Mouse (Mus musculus) midbrain, embryonic 13.5 days (tissue): ENCODE data around the gene Ccp110. TPM values are rescaled to one million over a fixed set of nuclear protein-coding genes. Genes with fewer than 3 reads are reported as not detected.
A peak's percentile ranks its signal among the peaks of the same experiment; 100 is the strongest.

Source experiments
- ATAC-seq: fragments of 200-750 bp; cut with Nextera tagmentation; 2 replicates; pipeline ENCODE4 v1.8.0; 2017; ENCODE audit warnings: mild to moderate bottlenecking, moderate TSS enrichment, moderate library complexity
- H3K27ac ChIP-seq: fragments of 300-500 bp; sonication (generic); 2 replicates; pipeline ENCODE4 v1.5.1; 2015; ENCODE audit warnings: inconsistent platforms, mild to moderate bottlenecking, moderate library complexity
- H3K27me3 ChIP-seq: fragments of 300-500 bp; sonication (generic); 2 replicates; pipeline ENCODE4 v1.6.1; 2015; ENCODE audit warnings: mild to moderate bottlenecking, inconsistent platforms
- H3K36me3 ChIP-seq: fragments of 300-500 bp; sonication (generic); 2 replicates; pipeline ENCODE4 v1.6.1; 2015; ENCODE audit warnings: mild to moderate bottlenecking, inconsistent platforms
- H3K4me1 ChIP-seq: fragments of 300-500 bp; sonication (generic); replicated peaks from 2 replicates; pipeline ENCODE4 v1.6.1; 2015; ENCODE audit warnings: inconsistent platforms
- H3K4me2 ChIP-seq: fragments of 300-500 bp; sonication (generic); replicated peaks from 2 replicates; pipeline ENCODE4 v1.6.1; 2015; ENCODE audit warnings: moderate library complexity, mild to moderate bottlenecking, inconsistent platforms
- H3K4me3 ChIP-seq: fragments of 300-500 bp; sonication (generic); replicated peaks from 2 replicates; pipeline ENCODE4 v1.5.1; 2015; ENCODE audit warnings: mild to moderate bottlenecking, inconsistent platforms
- H3K9ac ChIP-seq: fragments of 300-500 bp; sonication (generic); replicated peaks from 2 replicates; pipeline ENCODE4 v1.6.1; 2015; ENCODE audit warnings: mild to moderate bottlenecking, inconsistent platforms
- H3K9me3 ChIP-seq: fragments of 300-500 bp; sonication (generic); 2 replicates; pipeline ENCODE4 v1.6.1; 2016; ENCODE audit warnings: mild to moderate bottlenecking, inconsistent platforms
- WGBS: fragments of 180-500 bp; shearing (Covaris S2); methylation state at CpG from one replicate; pipeline ENCODE4 v1.1.7; 2015; 5-methylcytosine and 5-hydroxymethylcytosine counted together
- polyA plus RNA-seq: library from polyadenylated mRNA; unstranded; fragments of >200 nt; fragmentation: Nextera tagmentation; extraction: Ambion mirVana; gene quantifications from 2 replicates; pipeline ENCODE4 v1.2.1, GENCODE M21; 2015

Gene Ccp110
- polyA plus RNA-seq, 1 experiment from 2014 or later, result 37.4 TPM

DNA sequence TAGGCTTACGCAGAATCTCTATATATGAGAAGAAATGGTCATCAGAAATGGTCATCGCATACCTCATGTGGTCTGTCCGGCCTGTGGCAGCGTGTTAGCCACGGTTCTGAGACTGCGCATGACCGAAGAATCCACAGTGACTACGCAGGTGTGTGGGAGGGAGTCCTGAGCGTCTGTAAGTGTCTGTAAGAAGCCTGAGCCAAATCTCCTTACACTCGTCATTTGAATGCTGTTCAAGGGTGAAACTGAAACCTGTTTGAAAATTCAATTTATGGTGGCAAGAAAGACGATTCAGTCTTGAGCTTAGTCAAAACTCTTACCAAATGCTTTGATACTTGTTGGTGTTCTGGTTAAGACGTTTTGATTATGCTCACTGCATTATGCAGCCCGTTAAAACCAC, 20.9 kb downstream of the Ccp110 start:
- H3K9ac ChIP-seq, result no peak overlapping the region
- no peaks in the 10 kb centered on the region for H3K4me1 ChIP-seq
- H3K4me2 ChIP-seq, result no peak overlapping the region
- H3K27ac ChIP-seq, result no peak overlapping the region
- WGBS, result 93% methylated on average over 13 of the region's 13 CpGs
- ATAC-seq, result no peak
- H3K9me3 ChIP-seq, result no peaks in the 10 kb centered on the region
- H3K4me3 ChIP-seq, result no peak overlapping the region
- no peaks in the 10 kb centered on the region for H3K27me3 ChIP-seq
- peaks cover 78% of the 10 kb centered on the region for H3K36me3 ChIP-seq

GRCm38 (mm10) chr7:118738730-118739129, 26.4 kb downstream of the Ccp110 start:
- Histone ChIP-seq H3K27me3 (no peaks in the 10 kb centered on the region), H3K4me2 (no peak overlapping the region), H3K4me3 (no peak overlapping the region), H3K9ac (no peak overlapping the region), H3K9me3 (no peaks in the 10 kb centered on the region), H3K27ac (no peak overlapping the region), H3K4me1 (peaks cover 20% of the 10 kb centered on the region), H3K36me3 (peaks cover 31% of the 10 kb centered on the region)
- WGBS, result 77% methylated on average over 1 of the region's 1 CpGs
- ATAC-seq, result no peak

DNA sequence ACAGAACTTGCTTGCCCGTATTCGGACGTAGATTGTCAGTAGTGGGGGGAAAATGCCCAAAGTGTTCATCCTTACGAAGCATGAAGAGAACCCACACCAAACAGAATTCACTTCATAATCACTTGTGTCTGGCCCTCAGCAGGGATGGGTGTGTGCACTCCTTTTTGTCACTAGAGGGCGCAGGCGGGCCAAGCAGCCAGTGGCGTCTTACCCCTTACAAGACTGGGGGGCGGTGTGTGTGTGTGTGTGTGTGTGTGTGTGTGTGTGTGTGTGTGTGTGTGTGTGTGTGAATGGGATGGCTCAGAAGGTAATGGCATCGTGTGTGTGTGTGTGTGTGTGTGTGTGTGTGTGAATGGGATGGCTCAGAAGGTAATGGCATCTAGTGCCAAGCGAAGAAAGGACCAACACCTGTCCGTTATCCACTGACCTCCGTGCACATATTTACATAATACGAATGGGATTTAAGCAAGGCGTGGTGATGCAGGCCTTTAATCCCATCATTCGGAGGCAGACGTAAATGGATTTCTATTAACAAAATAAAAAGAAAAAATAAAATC, 27.7 kb downstream of the Ccp110 start, which contains the start of gene Vps35l:
Gene Vps35l (plus strand): TSS at position 252 of the 557 bp plus-strand sequence.
- H3K27ac ChIP-seq, result peak within 1 kb of the TSS; percentile 88
- 1% methylated on average over 16 of the region's 16 CpGs for WGBS
- H3K4me3 ChIP-seq, result peak within 1 kb of the TSS; percentile 81
- H3K36me3 ChIP-seq, result peaks cover 31% of the 10 kb centered on the region
- H3K27me3 ChIP-seq, result no peaks in the 10 kb centered on the region
- peak within 1 kb of the TSS; percentile 83 for H3K9ac ChIP-seq
- peaks cover 20% of the 10 kb centered on the region for H3K4me1 ChIP-seq
- peak within 1 kb of the TSS; percentile 79 for H3K4me2 ChIP-seq
- no peaks in the 10 kb centered on the region for H3K9me3 ChIP-seq
- peak; percentile 84 for ATAC-seq

GRCm38 (mm10) chr7:118740532-118741338, 28.4 kb downstream of the Ccp110 start:
- Histone ChIP-seq H3K27me3 (no peaks in the 10 kb centered on the region), H3K4me2 (peak overlapping the region; percentile 79), H3K4me1 (peaks cover 20% of the 10 kb centered on the region), H3K9me3 (no peaks in the 10 kb centered on the region), H3K27ac (peak overlapping the region; percentile 88), H3K36me3 (peaks cover 32% of the 10 kb centered on the region), H3K9ac (peak overlapping the region; percentile 83), H3K4me3 (peak overlapping the region; percentile 81)
- 3% methylated on average over 41 of the region's 41 CpGs for WGBS
- ATAC-seq, result peak; percentile 97

DNA sequence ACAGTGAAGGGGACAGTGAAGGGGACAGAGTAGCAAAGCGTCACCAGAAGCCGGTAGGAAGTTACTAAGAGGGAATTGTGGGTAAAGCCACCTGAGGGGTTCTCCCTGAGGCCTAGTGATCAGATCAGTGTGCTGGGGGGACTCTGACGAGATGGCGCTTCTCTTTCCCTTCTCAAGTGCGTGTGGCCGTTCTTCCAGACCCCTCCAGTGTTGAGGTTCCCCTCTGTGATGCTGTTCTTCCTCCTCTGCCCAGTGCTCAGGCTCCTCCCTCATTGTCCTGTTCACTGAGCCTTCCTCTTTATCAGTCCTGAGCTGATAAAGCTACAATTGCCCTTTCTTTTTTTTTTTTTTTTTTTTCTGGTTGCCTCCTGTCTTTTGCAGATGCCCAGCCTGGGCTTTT, 29.9 kb downstream of the Ccp110 start:
- ATAC-seq, result no peak
- Histone ChIP-seq H3K4me3 (no peak overlapping the region), H3K36me3 (peaks cover 38% of the 10 kb centered on the region), H3K4me2 (0 out of 2 replicates have a peak overlapping the region, but pooled peaks have one; percentile 3), H3K27ac (no peak overlapping the region), H3K27me3 (no peaks in the 10 kb centered on the region), H3K4me1 (peaks cover 20% of the 10 kb centered on the region), H3K9ac (0 out of 2 replicates have a peak overlapping the region, but pooled peaks have one; percentile 19), H3K9me3 (no peaks in the 10 kb centered on the region)
- 81% methylated on average over 6 of the region's 6 CpGs for WGBS

DNA sequence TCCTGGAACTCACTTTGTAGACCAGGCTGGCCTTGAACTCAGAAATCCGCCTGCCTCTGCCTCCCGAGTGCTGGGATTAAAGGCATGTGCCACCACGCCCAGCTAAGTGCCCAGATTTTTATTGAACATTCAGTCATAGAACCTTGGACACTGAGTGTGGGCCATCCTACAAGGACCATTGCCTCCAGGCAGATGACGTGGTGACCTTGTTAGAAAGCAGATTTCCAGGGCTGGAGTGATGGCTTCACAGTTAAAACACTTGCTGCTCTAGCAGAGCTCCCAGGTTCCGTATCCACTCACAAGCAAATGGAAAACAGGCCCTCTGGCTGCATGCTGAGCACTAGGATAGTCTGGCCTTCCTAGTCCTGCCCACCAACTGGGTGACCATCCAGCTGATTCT, 32.4 kb downstream of the Ccp110 start:
- Histone ChIP-seq H3K9ac (no peak overlapping the region), H3K36me3 (peaks cover 59% of the 10 kb centered on the region), H3K4me3 (no peak overlapping the region), H3K27me3 (no peaks in the 10 kb centered on the region), H3K4me2 (no peak overlapping the region), H3K9me3 (no peaks in the 10 kb centered on the region), H3K4me1 (peaks cover 20% of the 10 kb centered on the region), H3K27ac (no peak overlapping the region)
- ATAC-seq, result no peak
- WGBS, result 96% methylated on average over 5 of the region's 5 CpGs

- ATAC-seq, result no peak
- no peak overlapping the region for H3K9ac ChIP-seq
- no peak overlapping the region for H3K4me2 ChIP-seq
- H3K4me1 ChIP-seq, result no peaks in the 10 kb centered on the region
- WGBS, result 87% methylated on average over 12 of the region's 12 CpGs
- H3K9me3 ChIP-seq, result no peaks in the 10 kb centered on the region
- no peak overlapping the region for H3K4me3 ChIP-seq
- no peaks in the 10 kb centered on the region for H3K27me3 ChIP-seq
- H3K36me3 ChIP-seq, result peaks cover 90% of the 10 kb centered on the region
- H3K27ac ChIP-seq, result no peak overlapping the region
Observed at GRCm38 (mm10) chr7:118747891-118748672, 35.7 kb downstream of the Ccp110 start.

GRCm38 (mm10) chr7:118749706-118750105, 37.4 kb downstream of the Ccp110 start:
- no peak for ATAC-seq
- H3K9ac ChIP-seq, result no peak overlapping the region
- no peaks in the 10 kb centered on the region for H3K27me3 ChIP-seq
- 87% methylated on average over 8 of the region's 8 CpGs for WGBS
- H3K27ac ChIP-seq, result no peak overlapping the region
- no peaks in the 10 kb centered on the region for H3K9me3 ChIP-seq
- no peak overlapping the region for H3K4me2 ChIP-seq
- H3K4me1 ChIP-seq, result no peaks in the 10 kb centered on the region
- no peak overlapping the region for H3K4me3 ChIP-seq
- H3K36me3 ChIP-seq, result peaks cover 94% of the 10 kb centered on the region

DNA sequence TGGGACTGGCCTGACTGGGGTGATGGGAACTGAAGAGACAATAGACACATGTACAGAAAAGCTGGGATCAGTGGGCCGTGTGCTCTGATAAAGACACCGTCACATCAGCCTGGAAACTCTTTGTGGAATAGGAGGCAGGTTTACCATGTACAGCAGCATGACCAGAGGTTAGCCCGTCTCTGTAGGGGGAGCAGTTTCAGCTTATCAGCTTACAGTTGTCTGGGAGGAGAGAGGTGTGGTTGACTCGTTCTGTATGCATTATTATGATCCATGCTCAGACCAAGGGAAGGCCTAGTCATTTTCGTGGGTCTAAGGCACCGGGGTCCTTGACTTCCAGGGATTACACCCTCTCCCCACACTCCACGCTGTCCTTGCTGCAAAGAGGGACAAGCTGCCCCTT, 39.3 kb downstream of the Ccp110 start:
- H3K9me3 ChIP-seq, result no peaks in the 10 kb centered on the region
- H3K27ac ChIP-seq, result no peak overlapping the region
- H3K9ac ChIP-seq, result no peak overlapping the region
- no peak overlapping the region for H3K4me3 ChIP-seq
- 89% methylated on average over 7 of the region's 7 CpGs for WGBS
- no peak overlapping the region for H3K4me2 ChIP-seq
- no peaks in the 10 kb centered on the region for H3K4me1 ChIP-seq
- H3K36me3 ChIP-seq, result peaks cover 94% of the 10 kb centered on the region
- H3K27me3 ChIP-seq, result no peaks in the 10 kb centered on the region
- no peak for ATAC-seq

DNA sequence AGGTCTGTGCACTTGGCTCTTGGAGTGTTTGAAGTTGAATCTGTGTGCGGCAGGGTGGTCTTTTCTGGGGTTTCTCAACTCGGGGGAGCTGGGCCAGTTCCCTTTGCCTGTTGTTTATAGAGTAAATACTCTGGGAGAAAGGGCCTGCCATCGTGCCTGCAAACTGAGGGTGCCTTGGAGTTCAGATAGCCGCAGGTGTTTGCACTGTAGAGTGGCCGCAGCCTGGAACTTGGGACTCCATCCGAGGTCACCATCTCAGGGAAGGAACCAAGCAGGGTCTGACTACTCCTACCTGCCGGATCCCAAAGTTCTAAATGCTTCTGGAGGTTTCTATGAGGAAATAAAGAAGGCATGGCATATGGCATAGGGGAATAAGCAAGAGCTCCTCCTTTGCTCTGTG, 43.4 kb downstream of the Ccp110 start:
- 90% methylated on average over 7 of the region's 7 CpGs for WGBS
- no peak for ATAC-seq
- no peak overlapping the region for H3K4me3 ChIP-seq

DNA sequence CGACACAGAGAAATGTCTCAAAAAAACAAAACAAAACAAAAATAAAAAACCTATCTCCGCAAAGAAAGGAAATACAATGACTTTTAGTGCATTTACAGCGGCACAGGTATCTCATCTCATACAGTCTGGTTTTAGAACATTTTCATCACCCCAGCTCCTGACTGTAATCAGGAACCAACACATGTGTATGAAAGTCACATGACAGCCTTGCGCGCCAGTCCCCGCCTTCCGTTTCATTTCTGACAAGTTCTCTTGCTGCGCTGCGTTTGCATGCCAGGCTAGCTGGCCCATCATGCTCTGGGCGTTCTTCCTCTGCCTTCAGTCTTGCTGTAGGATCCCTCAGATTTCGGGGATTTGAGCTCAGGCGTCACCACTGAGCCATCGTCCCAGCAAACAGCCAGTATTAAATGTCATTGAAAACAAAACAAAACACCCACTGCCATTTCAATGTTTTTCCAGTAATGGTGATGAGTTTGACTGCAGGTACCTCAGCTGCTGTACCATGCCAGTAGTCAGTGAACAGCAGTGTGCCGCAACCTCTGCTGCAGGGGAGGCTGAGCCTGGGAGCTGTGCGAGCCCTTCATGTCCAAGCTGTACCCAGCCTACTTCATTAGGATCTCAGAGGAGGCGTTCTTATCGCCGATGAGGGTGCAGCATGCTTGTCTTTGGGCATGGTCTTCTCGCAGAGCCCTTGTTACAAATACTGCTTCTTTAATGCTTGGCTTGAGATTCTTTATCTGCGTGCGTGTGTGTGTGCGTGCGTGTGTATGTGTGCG, 44.3 kb downstream of the Ccp110 start:
- Histone ChIP-seq H3K4me2 (no peak overlapping the region), H3K4me1 (no peaks in the 10 kb centered on the region), H3K9ac (no peak overlapping the region), H3K36me3 (peaks cover 83% of the 10 kb centered on the region), H3K27ac (no peak overlapping the region), H3K27me3 (no peaks in the 10 kb centered on the region), H3K4me3 (no peak overlapping the region), H3K9me3 (no peaks in the 10 kb centered on the region)
- ATAC-seq, result no peak
- WGBS, result 95% methylated on average over 24 of the region's 24 CpGs

More for the DNA sequence above, 43.4 kb downstream of the Ccp110 start:
- Histone ChIP-seq H3K27me3 (no peaks in the 10 kb centered on the region), H3K9me3 (no peaks in the 10 kb centered on the region), H3K4me1 (no peaks in the 10 kb centered on the region), H3K27ac (no peak overlapping the region), H3K4me2 (no peak overlapping the region), H3K36me3 (peaks cover 82% of the 10 kb centered on the region), H3K9ac (no peak overlapping the region)
